Mouse (Mus musculus) MEL (cell line): ENCODE measurements around the gene Pld1. TPM values are rescaled to one million over a fixed set of nuclear protein-coding genes. Genes with fewer than 3 reads are reported as not detected.

Source experiments
- DNase-seq: peaks from one replicate; pipeline ENCODE4 v3.0.0; 2011; ENCODE audit warnings: low read depth, low spot score
- H3K27ac ChIP-seq: 2 replicates; pipeline ENCODE4 v1.5.1; 2012; ENCODE audit warnings: low read depth, mild to moderate bottlenecking, control low read depth, low read length, moderate library complexity; ENCODE audit not compliant: control insufficient read depth
- H3K27me3 ChIP-seq, 2 experiments: fragments of 150-350 bp in 1 of 2; sonication (generic) in 1 of 2; 2 replicates each; pipeline ENCODE4 v1.6.1; 2012; ENCODE audit warnings: low read length in 2 of 2, mild to moderate bottlenecking in 2 of 2, improper control_type of control experiment in 1 of 2, moderate library complexity in 1 of 2; ENCODE audit not compliant: insufficient read depth in 2 of 2, control insufficient read depth in 1 of 2
- H3K36me3 ChIP-seq, 2 experiments: 2 replicates each; pipeline ENCODE4 v1.6.1; 2012 to 2014; ENCODE audit warnings: low read length in 2 of 2, improper control_type of control experiment in 1 of 2, inconsistent platforms in 1 of 2, mild to moderate bottlenecking in 1 of 2; ENCODE audit not compliant: insufficient read depth in 2 of 2, control insufficient read depth in 1 of 2
- H3K4me1 ChIP-seq, 2 experiments: fragments of 150-350 bp in 1 of 2; sonication (generic) in 1 of 2; 2 replicates each; pipeline ENCODE4 v1.6.1; 2012; ENCODE audit warnings: low read length in 2 of 2, improper control_type of control experiment in 1 of 2, mild to moderate bottlenecking in 1 of 2; ENCODE audit not compliant: insufficient read depth in 2 of 2, control insufficient read depth in 1 of 2
- H3K4me3 ChIP-seq, 2 experiments: fragments of 150-350 bp in 1 of 2; sonication (generic) in 1 of 2; 2 replicates each; pipeline ENCODE4 v1.5.1; 2012; ENCODE audit warnings: low read depth in 2 of 2, low read length in 2 of 2, mild to moderate bottlenecking in 2 of 2, moderate library complexity in 2 of 2, control low read depth in 1 of 2, improper control_type of control experiment in 1 of 2; ENCODE audit not compliant: control insufficient read depth in 1 of 2, insufficient read depth in 1 of 2
- H3K79me2 ChIP-seq: 2 replicates; pipeline ENCODE4 v1.6.1; 2012; ENCODE audit warnings: mild to moderate bottlenecking, low read length, moderate library complexity; ENCODE audit not compliant: control insufficient read depth, poor library complexity, insufficient read depth
- H3K9ac ChIP-seq: 2 replicates; pipeline ENCODE4 v1.6.1; 2012; ENCODE audit warnings: low read depth, mild to moderate bottlenecking, control low read depth, low read length, moderate library complexity; ENCODE audit not compliant: control insufficient read depth, poor library complexity, severe bottlenecking
- H3K9me3 ChIP-seq: fragments of 150-350 bp; sonication (generic); replicated peaks from 2 replicates; pipeline ENCODE4 v1.6.1; 2012; ENCODE audit warnings: mild to moderate bottlenecking, low read length, improper control_type of control experiment, moderate library complexity; ENCODE audit not compliant: insufficient read depth
- CHD1 ChIP-seq: IDR thresholded peaks from 2 replicates; pipeline ENCODE4 v1.6.1; 2012; ENCODE audit warnings: low read depth, mild to moderate bottlenecking, inconsistent platforms, low read length, improper control_type of control experiment
- CHD2 ChIP-seq: IDR thresholded peaks from 2 replicates; pipeline ENCODE4 v1.6.1; 2011; ENCODE audit warnings: low read length, improper control_type of control experiment
- CTCF ChIP-seq, 3 experiments: IDR thresholded peaks in 2 of 3; conservative IDR thresholded peaks in 1 of 3; 2 replicates each; pipeline ENCODE4 v1.5.1; 2011 to 2012; ENCODE audit warnings: low read length in 3 of 3, low read depth in 2 of 3, mild to moderate bottlenecking in 2 of 3, improper control_type of control experiment in 1 of 3, inconsistent platforms in 1 of 3, mixed read lengths in 1 of 3, moderate library complexity in 1 of 3; ENCODE audit not compliant: control insufficient read depth in 1 of 3, insufficient read depth in 1 of 3, poor library complexity in 1 of 3, severe bottlenecking in 1 of 3
- E2F4 ChIP-seq: IDR thresholded peaks from 2 replicates; pipeline ENCODE4 v1.6.1; 2011; ENCODE audit warnings: low read depth, low read length, improper control_type of control experiment, borderline replicate concordance
- ELF1 ChIP-seq: IDR thresholded peaks from 2 replicates; pipeline ENCODE4 v1.6.1; 2014; ENCODE audit warnings: low read depth, mild to moderate bottlenecking, inconsistent platforms, low read length, improper control_type of control experiment, moderate library complexity
- ETS1 ChIP-seq: IDR thresholded peaks from 2 replicates; pipeline ENCODE4 v1.6.1; 2012; ENCODE audit warnings: low read depth, mild to moderate bottlenecking, inconsistent platforms, low read length, improper control_type of control experiment, moderate library complexity
- GATA1 ChIP-seq: IDR thresholded peaks from 2 replicates; pipeline ENCODE4 v1.6.1; 2011; ENCODE audit warnings: low read depth, low read length, improper control_type of control experiment
- HCFC1 ChIP-seq: IDR thresholded peaks from 2 replicates; pipeline ENCODE4 v1.6.1; 2012; ENCODE audit warnings: low read depth, mild to moderate bottlenecking, inconsistent platforms, low read length, improper control_type of control experiment, moderate library complexity
- JUND ChIP-seq: IDR thresholded peaks from 2 replicates; pipeline ENCODE4 v1.6.1; 2011; ENCODE audit warnings: low read depth, mild to moderate bottlenecking, improper control_type of control experiment, low read length
- MAFK ChIP-seq: IDR thresholded peaks from 2 replicates; pipeline ENCODE4 v1.6.1; 2011; ENCODE audit warnings: low read depth, mild to moderate bottlenecking, low read length, improper control_type of control experiment, borderline replicate concordance
- MAZ ChIP-seq: IDR thresholded peaks from 2 replicates; pipeline ENCODE4 v1.6.1; 2012; ENCODE audit warnings: low read depth, mild to moderate bottlenecking, inconsistent platforms, low read length, improper control_type of control experiment
- MXI1 ChIP-seq: IDR thresholded peaks from 2 replicates; pipeline ENCODE4 v1.6.1; 2011; ENCODE audit warnings: mild to moderate bottlenecking, low read depth, low read length, improper control_type of control experiment
- MYC ChIP-seq: IDR thresholded peaks from 2 replicates; pipeline ENCODE4 v1.6.1; 2011; ENCODE audit warnings: low read depth, mild to moderate bottlenecking, low read length, improper control_type of control experiment, moderate library complexity
- NELFE ChIP-seq: IDR thresholded peaks from 2 replicates; pipeline ENCODE4 v1.6.1; 2011; ENCODE audit warnings: low read depth, low read length, improper control_type of control experiment
- NRF1 ChIP-seq: IDR thresholded peaks from 2 replicates; pipeline ENCODE4 v1.6.1; 2014; ENCODE audit warnings: low read depth, mild to moderate bottlenecking, inconsistent platforms, low read length, improper control_type of control experiment, moderate library complexity; ENCODE audit not compliant: poor library complexity, insufficient read depth, severe bottlenecking
- POLR2A ChIP-seq, 2 experiments: IDR thresholded peaks; 2 replicates each; pipeline ENCODE4 v1.6.1; 2011 to 2012; ENCODE audit warnings: low read length in 2 of 2, mild to moderate bottlenecking in 2 of 2, control low read depth in 1 of 2, improper control_type of control experiment in 1 of 2, low read depth in 1 of 2, moderate library complexity in 1 of 2; ENCODE audit not compliant: control insufficient read depth in 1 of 2, insufficient read depth in 1 of 2, poor library complexity in 1 of 2
- POLR2AphosphoS2 ChIP-seq: IDR thresholded peaks from 2 replicates; pipeline ENCODE4 v1.6.1; 2011; ENCODE audit warnings: low read length, improper control_type of control experiment
- POLR2AphosphoS5 ChIP-seq: IDR thresholded peaks from 2 replicates; pipeline ENCODE4 v1.6.1; 2012; ENCODE audit warnings: low read depth, borderline replicate concordance, mild to moderate bottlenecking, inconsistent platforms, low read length, moderate library complexity, mixed read lengths
- TAL1 ChIP-seq: IDR thresholded peaks from 2 replicates; pipeline ENCODE4 v1.6.1; 2012; ENCODE audit warnings: mild to moderate bottlenecking, inconsistent platforms, low read length, moderate library complexity, mixed read lengths
- TBP ChIP-seq: IDR thresholded peaks from 2 replicates; pipeline ENCODE4 v1.8.0; 2011; ENCODE audit warnings: low read depth, low read length, improper control_type of control experiment
- TCF12 ChIP-seq: IDR thresholded peaks from 2 replicates; pipeline ENCODE4 v1.6.1; 2014; ENCODE audit warnings: low read depth, mild to moderate bottlenecking, inconsistent platforms, low read length, improper control_type of control experiment, moderate library complexity
- USF1 ChIP-seq: IDR thresholded peaks from 2 replicates; pipeline ENCODE4 v1.6.1; 2014; ENCODE audit warnings: low read depth, mild to moderate bottlenecking, inconsistent platforms, low read length, improper control_type of control experiment, moderate library complexity
- USF2 ChIP-seq, 2 experiments: IDR thresholded peaks; 2 replicates each; pipeline ENCODE4 v1.6.1; 2011 to 2012; ENCODE audit warnings: improper control_type of control experiment in 2 of 2, low read length in 2 of 2, borderline replicate concordance in 1 of 2, inconsistent platforms in 1 of 2, low read depth in 1 of 2, mild to moderate bottlenecking in 1 of 2; ENCODE audit not compliant: insufficient read depth in 1 of 2
- ZC3H11A ChIP-seq: IDR thresholded peaks from 2 replicates; pipeline ENCODE4 v1.6.1; 2012; ENCODE audit warnings: low read depth, mild to moderate bottlenecking, inconsistent platforms, low read length, improper control_type of control experiment
- ZMIZ1 ChIP-seq: IDR thresholded peaks from 2 replicates; pipeline ENCODE4 v1.6.1; 2012; ENCODE audit warnings: low read depth, mild to moderate bottlenecking, inconsistent platforms, low read length, improper control_type of control experiment, moderate library complexity
- ZNF384 ChIP-seq: IDR thresholded peaks from 2 replicates; pipeline ENCODE4 v1.6.1; 2012; ENCODE audit warnings: low read depth, mild to moderate bottlenecking, inconsistent platforms, low read length, improper control_type of control experiment
- polyA plus RNA-seq, 2 experiments: library from polyadenylated mRNA; stranded (reverse) in 1 of 2; unstranded in 1 of 2; fragments of >175 nt in 1 of 2; fragments of >200 nt in 1 of 2; gene quantifications; 2 replicates each; pipeline versions ENCODE4 v1.2.1 to v1.2.4; 2012; ENCODE audit warnings: low replicate concordance in 2 of 2, low read depth in 1 of 2; ENCODE audit not compliant: insufficient read length in 2 of 2, insufficient read depth in 1 of 2, missing spikeins in 1 of 2
- total RNA-seq: library from RNA; depleted of rRNA; stranded (reverse); fragments of 300-350 nt; gene quantifications from 2 replicates; pipeline ENCODE4 v1.2.3, GENCODE M21; 2012

Gene Pld1
- total and polyA plus RNA-seq, 3 experiments: 0.22 TPM; not detected in 2

DNA sequence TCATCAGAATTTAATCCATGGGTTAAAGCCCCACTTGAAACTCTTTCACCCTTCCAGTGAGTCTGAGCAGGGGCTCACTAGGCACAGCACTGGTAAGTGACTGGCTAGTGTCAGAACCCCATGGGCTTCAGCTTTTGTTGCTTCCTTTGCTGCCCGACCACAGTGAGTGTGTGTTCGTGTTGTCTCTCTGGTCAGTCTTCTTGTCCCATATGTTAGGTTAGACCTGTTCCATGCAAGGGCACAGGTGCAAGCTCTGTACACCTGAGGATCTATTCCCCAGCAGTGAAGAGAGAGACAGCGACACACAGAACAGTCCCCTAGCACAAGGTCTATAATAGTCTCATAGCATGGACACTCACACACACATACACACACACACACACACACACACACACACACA lies 140.7 kb downstream of the Pld1 start:
- H3K9me3 ChIP-seq: no peaks in the 10 kb centered on the region
- H3K79me2 ChIP-seq: no peaks in the 10 kb centered on the region
- no peaks in the 10 kb centered on the region for H3K27me3 ChIP-seq
- TF ChIP-seq HCFC1 (no peak), USF1 (no peak), MYC (no peak), CHD1 (no peak), GATA1 (no peak), CTCF (IDR thresholded peaks at IDR 0.05 in 2 of 3, conservative IDR thresholded peaks at IDR 0.05 in 1 of 3; ENCODE audit: control insufficient read depth in 1 of 3, insufficient read depth in 1 of 3, low read depth in 2 of 3, low read length in 3 of 3, poor library complexity in 1 of 3, severe bottlenecking in 1 of 3) (no peak), POLR2AphosphoS5 (no peak), USF2 (IDR thresholded peaks at IDR 0.05; ENCODE audit: borderline replicate concordance in 1 of 2, insufficient read depth in 1 of 2, low read depth in 1 of 2, low read length in 2 of 2) (no peak), E2F4 (no peak), POLR2A (IDR thresholded peaks at IDR 0.05; ENCODE audit: control insufficient read depth in 1 of 2, insufficient read depth in 1 of 2, low read depth in 1 of 2, low read length in 2 of 2, poor library complexity in 1 of 2) (no peak), ZC3H11A (no peak), TAL1 (no peak), MAFK (no peak), MXI1 (no peak), POLR2AphosphoS2 (no peak), NELFE (no peak)
- no peak for DNase-seq
- no peaks in the 10 kb centered on the region for H3K4me1 ChIP-seq
- H3K27ac ChIP-seq: no peak overlapping the region
- no peaks in the 10 kb centered on the region for H3K36me3 ChIP-seq
- H3K4me3 ChIP-seq: no peak overlapping the region
- no peak overlapping the region for H3K9ac ChIP-seq

DNA sequence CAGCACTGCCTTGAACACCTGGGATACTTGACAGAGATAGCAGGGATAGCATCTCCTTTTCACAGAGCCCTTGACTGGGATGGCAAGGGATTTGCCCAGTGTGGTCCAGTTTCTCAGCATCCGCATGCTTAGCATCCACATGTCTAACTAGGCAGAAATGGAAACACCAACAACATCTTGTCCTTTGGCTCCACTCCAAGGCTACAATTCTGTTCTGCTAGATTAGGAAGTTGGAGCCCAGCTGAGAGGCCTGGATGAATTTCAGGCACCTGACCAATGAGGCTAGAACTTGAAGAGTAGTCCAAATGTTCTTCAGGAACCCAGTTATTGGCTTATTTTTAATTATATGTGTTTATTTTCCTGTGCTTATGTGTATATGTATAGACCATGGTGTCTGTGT lies 141.6 kb downstream of the Pld1 start:
- TF ChIP-seq JUND: no peak
- no peak for TF ChIP-seq NRF1
- no peak for TF ChIP-seq TCF12
- no peak for TF ChIP-seq CHD2
- TF ChIP-seq NELFE: no peak
- no peak for TF ChIP-seq ETS1
- TF ChIP-seq TBP: no peak
- no peak for TF ChIP-seq GATA1
- TF ChIP-seq MAZ: no peak
- TF ChIP-seq POLR2A (IDR thresholded peaks at IDR 0.05; ENCODE audit: control insufficient read depth in 1 of 2, insufficient read depth in 1 of 2, low read depth in 1 of 2, low read length in 2 of 2, poor library complexity in 1 of 2): no peak
- no peak for TF ChIP-seq ZNF384
- TF ChIP-seq ZC3H11A: no peak
- TF ChIP-seq ZMIZ1: no peak
- no peak for TF ChIP-seq ELF1
- no peak for TF ChIP-seq E2F4
- no peak for TF ChIP-seq USF2 (IDR thresholded peaks at IDR 0.05; ENCODE audit: borderline replicate concordance in 1 of 2, insufficient read depth in 1 of 2, low read depth in 1 of 2, low read length in 2 of 2)
- no peaks in the 10 kb centered on the region for H3K79me2 ChIP-seq
- H3K36me3 ChIP-seq: no peaks in the 10 kb centered on the region
- no peak overlapping the region for H3K4me3 ChIP-seq
- H3K4me1 ChIP-seq: no peaks in the 10 kb centered on the region
- peak; percentile 5 for DNase-seq
- no peaks in the 10 kb centered on the region for H3K27me3 ChIP-seq
- no peaks in the 10 kb centered on the region for H3K9me3 ChIP-seq
- H3K27ac ChIP-seq: no peak overlapping the region
- H3K9ac ChIP-seq: no peak overlapping the region
